Mouse (Mus musculus) heart, adult 2 months (tissue): ENCODE data around the gene Gtf3c5. TPM values are rescaled to one million over a fixed set of nuclear protein-coding genes. Genes with fewer than 3 reads are reported as not detected.
A peak's percentile ranks its signal among the peaks of the same experiment; 100 is the strongest.

Source experiments
- DNase-seq, 2 experiments: peaks; one replicate each; pipeline ENCODE4 v3.0.0; 2021
- H3K27ac ChIP-seq: fragments of 200-600 bp; 2 replicates; pipeline ENCODE4 v1.8.1; 2022
- H3K27me3 ChIP-seq: fragments of 200-500 bp; 2 replicates; pipeline ENCODE4 v1.6.1; 2012; ENCODE audit warnings: mild to moderate bottlenecking, low read length, inconsistent platforms, mixed read lengths; ENCODE audit not compliant: control insufficient read depth, insufficient read depth
- H3K36me3 ChIP-seq: fragments of 200-500 bp; 2 replicates; pipeline ENCODE4 v1.6.1; 2012; ENCODE audit warnings: low read length, inconsistent platforms; ENCODE audit not compliant: control insufficient read depth, insufficient read depth
- H3K4me1 ChIP-seq: fragments of 200-500 bp; 2 replicates; pipeline ENCODE4 v1.6.1; 2011; ENCODE audit warnings: low read length; ENCODE audit not compliant: control insufficient read depth, insufficient read depth
- H3K4me3 ChIP-seq: fragments of 200-600 bp; 2 replicates; pipeline ENCODE4 v1.8.1; 2022
- H3K79me2 ChIP-seq: fragments of 200-500 bp; replicated peaks from 2 replicates; pipeline ENCODE4 v1.6.1; 2012; ENCODE audit warnings: mild to moderate bottlenecking, inconsistent platforms, low read length, moderate library complexity, mixed read lengths; ENCODE audit not compliant: control insufficient read depth, insufficient read depth
- H3K9ac ChIP-seq: fragments of 200-500 bp; 2 replicates; pipeline ENCODE4 v1.6.1; 2012; ENCODE audit warnings: low read depth, mild to moderate bottlenecking, control low read depth, inconsistent platforms, low read length, mixed read lengths
- CTCF ChIP-seq: fragments of 200-600 bp; IDR thresholded peaks from 2 replicates; pipeline ENCODE4 v1.8.1; 2022; ENCODE audit warnings: antibody characterized with exemption, mild to moderate bottlenecking, moderate library complexity
- EP300 ChIP-seq: fragments of 200-500 bp; IDR thresholded peaks from 2 replicates; pipeline ENCODE4 v1.6.1; 2011; ENCODE audit warnings: low read depth, low read length, control low read depth; ENCODE audit not compliant: insufficient read depth
- POLR2A ChIP-seq: fragments of 200-500 bp; IDR thresholded peaks from 2 replicates; pipeline ENCODE4 v1.6.1; 2011; ENCODE audit warnings: mild to moderate bottlenecking, low read depth, low read length, control low read depth; ENCODE audit not compliant: insufficient read depth
- WGBS: fragments of 180-500 bp; shearing (Covaris S2); methylation state at CpG from one replicate; pipeline ENCODE4 v1.1.7; 2018; 5-methylcytosine and 5-hydroxymethylcytosine counted together
- intact Hi-C: fragments of 180-260 bp; cut with DNase I; formaldehyde crosslinking; loops from one replicate; pipeline ENCODE4 v1.15.1; 2025
- polyA plus RNA-seq: library from polyadenylated mRNA; depleted of rRNA; stranded (reverse); fragments of >200 nt; gene quantifications from 2 replicates; pipeline ENCODE4 v1.2.3, GENCODE M21; 2012
- total RNA-seq, 2 experiments: library from RNA; stranded (reverse); gene quantifications; 2 replicates each; pipeline ENCODE4 v1.2.3; 2021

Gene Gtf3c5
- total and polyA plus RNA-seq, 3 experiments, result 11.0 to 14.3 (median 12.2) TPM

DNA sequence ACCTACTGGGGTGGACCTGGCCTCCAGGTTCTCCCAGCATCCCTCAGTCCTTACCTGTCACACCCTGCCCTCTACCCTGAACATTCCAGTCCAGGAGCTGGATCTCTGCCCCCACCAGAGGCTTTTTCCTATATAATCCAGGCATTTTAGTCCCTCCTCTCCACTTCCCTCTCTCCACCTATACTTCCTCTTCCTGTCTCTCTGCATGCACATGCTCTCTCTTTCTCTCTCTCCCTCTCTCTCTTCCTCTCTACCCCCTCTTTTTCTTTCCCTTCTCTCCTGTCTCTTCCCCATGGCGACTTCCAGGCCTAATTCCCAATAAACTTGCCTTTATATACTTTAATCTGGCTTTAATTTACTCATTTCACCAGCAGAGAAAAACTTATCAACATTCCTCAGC is 5.0 kb upstream of the Gtf3c5 start:
- H3K36me3 ChIP-seq, result no peaks in the 10 kb centered on the region
- H3K9ac ChIP-seq, result no peak overlapping the region
- no peaks in the 10 kb centered on the region for H3K4me1 ChIP-seq
- TF ChIP-seq POLR2A, result no peak
- TF ChIP-seq CTCF, result no peak
- no peak for TF ChIP-seq EP300
- no peak overlapping the region for H3K4me3 ChIP-seq
- H3K27ac ChIP-seq, result no peak overlapping the region
- WGBS, result 33% methylated on average over 1 of the region's 1 CpGs
- H3K27me3 ChIP-seq, result no peaks in the 10 kb centered on the region
- H3K79me2 ChIP-seq, result no peaks in the 10 kb centered on the region
- no peak for DNase-seq
- intact Hi-C loops, result loop anchor here (5.0 kb wide), 1 partner anchor 54 kb away; the partner anchor contains the start of gene Tsc1

DNA sequence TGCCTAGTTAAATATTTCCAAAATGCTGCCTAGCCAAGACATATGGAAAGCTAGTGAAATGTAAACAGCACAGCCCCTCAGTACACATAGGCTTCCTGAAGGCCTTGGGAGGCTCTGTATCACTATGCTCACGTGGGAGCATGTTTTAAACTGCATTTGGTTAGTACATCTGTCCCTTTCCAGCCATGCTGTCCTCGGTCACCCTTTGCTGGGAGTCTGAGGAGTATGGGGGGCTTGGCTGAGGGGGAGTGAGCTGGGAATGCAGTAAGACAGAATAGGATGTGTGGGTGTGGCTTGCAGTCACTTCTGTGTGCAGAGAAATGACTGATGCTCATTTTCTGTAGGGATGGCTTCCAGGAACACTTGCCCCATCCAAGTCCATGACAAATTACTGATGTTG is 2.2 kb upstream of the Gtf3c5 start:
- H3K4me1 ChIP-seq, result no peaks in the 10 kb centered on the region
- no peak overlapping the region for H3K27ac ChIP-seq
- TF ChIP-seq CTCF (no peak), EP300 (no peak), POLR2A (no peak)
- no peak for DNase-seq
- no peaks in the 10 kb centered on the region for H3K27me3 ChIP-seq
- H3K9ac ChIP-seq, result no peak overlapping the region
- intact Hi-C loops, result loop anchor here (1.0 to 5.0 kb wide), 2 partner anchors 57 to 71 kb away; partner anchors contain the start of gene Tsc1
- 38% methylated on average over 2 of the region's 2 CpGs for WGBS
- H3K79me2 ChIP-seq, result no peaks in the 10 kb centered on the region
- no peaks in the 10 kb centered on the region for H3K36me3 ChIP-seq
- no peak overlapping the region for H3K4me3 ChIP-seq

DNA sequence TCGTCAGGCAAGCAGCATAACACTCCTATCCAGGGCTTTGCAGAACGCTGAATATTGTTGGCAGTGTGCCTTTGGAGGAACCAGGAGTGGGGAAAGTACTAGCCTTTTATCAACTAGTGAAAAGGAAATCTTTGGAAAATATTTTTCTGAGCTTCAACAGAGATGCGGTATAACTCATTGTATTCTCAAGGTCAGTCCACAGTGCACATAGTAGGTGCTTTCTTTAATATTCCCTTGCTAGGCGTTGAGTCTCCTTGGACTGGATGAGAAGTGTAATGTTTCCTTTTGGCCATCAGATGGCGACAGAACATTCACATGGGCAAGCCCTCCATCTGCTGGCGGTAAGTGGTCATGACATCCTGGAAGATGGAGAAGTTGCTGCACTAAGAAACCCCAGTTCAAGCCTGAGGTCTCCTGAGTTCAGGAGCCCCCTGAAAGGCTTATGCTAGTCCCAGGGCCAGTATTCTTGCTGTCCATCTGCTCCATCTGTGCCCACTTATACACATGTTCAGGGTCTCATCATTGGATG is 1.6 kb upstream of the Gtf3c5 start:
- peak; percentile 99 for TF ChIP-seq EP300
- TF ChIP-seq POLR2A, result no peak
- TF ChIP-seq CTCF, result peak; percentile 100
- Histone ChIP-seq H3K79me2 (no peaks in the 10 kb centered on the region), H3K4me1 (no peaks in the 10 kb centered on the region), H3K27ac (no peak overlapping the region), H3K27me3 (no peaks in the 10 kb centered on the region), H3K36me3 (no peaks in the 10 kb centered on the region), H3K9ac (no peak overlapping the region), H3K4me3 (no peak overlapping the region)
- 11% methylated on average over 6 of the region's 6 CpGs for WGBS
- intact Hi-C loops, result loop anchor here (1.0 to 5.0 kb wide), 2 partner anchors 57 to 71 kb away; partner anchors contain the start of gene Tsc1
- DNase-seq, result peak; percentile 75 to 81

DNA sequence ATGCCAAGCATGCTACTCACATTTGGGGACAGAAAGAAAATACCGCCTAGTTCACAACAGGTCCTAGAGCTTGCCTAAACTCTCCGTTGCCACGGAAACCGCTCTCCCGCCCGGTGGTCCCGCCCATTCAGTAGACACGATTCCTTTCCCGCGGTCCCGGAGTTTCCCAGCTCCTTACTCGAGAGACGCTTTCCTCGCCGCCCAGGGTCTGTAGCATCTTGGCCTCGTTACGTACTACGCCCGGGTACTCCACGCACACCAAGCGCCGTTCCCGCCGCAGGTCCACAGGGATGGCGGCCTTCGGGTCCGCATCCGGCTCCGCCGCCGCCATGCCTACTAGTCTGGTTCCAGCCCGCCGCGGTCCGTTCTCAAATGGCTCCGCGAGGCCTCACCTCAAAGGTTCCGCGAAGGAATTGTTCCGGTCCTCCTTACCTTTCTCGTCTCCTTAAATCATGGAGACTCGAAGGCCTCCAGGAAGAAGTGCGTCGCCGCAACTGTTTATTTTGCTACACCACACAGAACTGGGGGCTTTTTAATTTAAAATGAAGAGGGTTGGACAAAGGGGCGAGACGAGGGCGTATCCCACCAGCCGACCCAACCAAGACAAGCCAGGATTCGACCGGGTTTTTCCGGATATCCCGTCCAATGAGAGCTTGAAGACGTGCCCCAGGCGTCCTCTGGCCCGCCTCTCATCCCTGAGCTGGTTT is 751 bp downstream of the Gtf3c5 start:
- Histone ChIP-seq H3K27me3 (no peaks in the 10 kb centered on the region), H3K79me2 (no peaks in the 10 kb centered on the region), H3K36me3 (no peaks in the 10 kb centered on the region), H3K9ac (peak overlapping the region; percentile 84), H3K27ac (peak overlapping the region; percentile 95), H3K4me3 (peak overlapping the region; percentile 79), H3K4me1 (no peaks in the 10 kb centered on the region)
- peak; percentile 90 to 95 for DNase-seq
- under 1% methylated on average over 56 of the region's 56 CpGs for WGBS
- intact Hi-C loops, result no loop called here
- TF ChIP-seq POLR2A (peak; percentile 54), EP300 (peak; percentile 49; the same call in 1 of the 2 replicates), CTCF (no peak)

DNA sequence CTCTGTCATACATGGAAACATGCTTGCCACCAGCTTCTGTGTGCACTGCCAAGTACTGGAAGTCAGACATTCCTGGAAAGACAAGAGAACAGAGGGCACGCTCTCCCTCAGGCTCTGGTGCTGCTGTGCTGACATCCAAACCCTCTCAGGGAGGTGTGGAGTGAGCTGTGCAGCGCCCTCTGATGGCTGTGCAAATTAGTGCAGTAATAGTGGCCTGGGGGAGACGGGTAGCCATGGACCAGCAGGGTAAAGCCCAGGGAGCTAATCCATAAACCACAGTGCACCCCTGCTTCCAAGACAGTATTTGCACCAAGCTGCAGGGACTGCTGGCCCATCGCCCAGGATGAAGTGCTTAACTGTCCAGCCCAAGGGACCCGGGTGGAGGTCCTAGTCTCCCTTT is 5.5 kb downstream of the Gtf3c5 start:
- H3K27ac ChIP-seq, result no peak overlapping the region
- H3K4me3 ChIP-seq, result no peak overlapping the region
- TF ChIP-seq CTCF (peak; percentile 57), POLR2A (no peak)
- no peaks in the 10 kb centered on the region for H3K79me2 ChIP-seq
- H3K9ac ChIP-seq, result no peak overlapping the region
- WGBS, result 72% methylated on average over 5 of the region's 5 CpGs
- no peaks in the 10 kb centered on the region for H3K27me3 ChIP-seq
- no peaks in the 10 kb centered on the region for H3K4me1 ChIP-seq
- intact Hi-C loops, result no loop called here
- no peaks in the 10 kb centered on the region for H3K36me3 ChIP-seq
- DNase-seq, result no peak

DNA sequence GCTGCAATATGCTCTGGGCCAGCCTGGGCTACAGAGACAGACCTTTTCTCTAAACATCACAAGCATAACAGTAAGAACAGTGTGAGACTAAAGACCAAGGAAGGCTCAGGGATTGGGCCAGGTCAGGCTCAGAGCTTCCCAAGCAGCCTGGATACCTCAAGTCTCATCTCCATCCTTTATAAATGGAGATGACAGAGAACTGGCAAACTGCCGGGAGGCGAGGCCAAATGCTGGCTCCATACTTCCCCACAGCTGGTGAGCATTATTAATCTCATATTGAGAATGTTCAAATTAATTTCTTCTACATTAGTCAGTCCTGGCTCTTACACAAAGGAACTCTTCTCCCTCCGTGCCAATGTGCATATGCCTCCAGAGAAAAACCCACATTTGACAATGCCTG is 6.7 kb downstream of the Gtf3c5 start:
- DNase-seq, result no peak
- Histone ChIP-seq H3K9ac (no peak overlapping the region), H3K27me3 (no peaks in the 10 kb centered on the region), H3K36me3 (no peaks in the 10 kb centered on the region), H3K79me2 (no peaks in the 10 kb centered on the region), H3K4me3 (no peak overlapping the region), H3K27ac (no peak overlapping the region), H3K4me1 (no peaks in the 10 kb centered on the region)
- TF ChIP-seq POLR2A, result no peak
- no peak for TF ChIP-seq CTCF
- TF ChIP-seq EP300, result no peak
- WGBS, result 78% methylated on average over 3 of the region's 3 CpGs
- intact Hi-C loops, result no loop called here
